Mouse (Mus musculus) large intestine, adult 2 months (tissue): ENCODE measurements around the gene Mrpl4. TPM values are rescaled to one million over a fixed set of nuclear protein-coding genes. Genes with fewer than 3 reads are reported as not detected.

ENCODE experiments used
- DNase-seq: peaks from one replicate; pipeline ENCODE4 v3.0.0-alpha.2; 2012; ENCODE audit warnings: low read depth, low spot score
- WGBS: fragments of 180-500 bp; shearing (Covaris S2); methylation state at CpG from one replicate; pipeline ENCODE4 v1.1.7; 2018; 5-methylcytosine and 5-hydroxymethylcytosine counted together
- polyA plus RNA-seq: library from polyadenylated mRNA; depleted of rRNA; stranded (reverse); fragments of >200 nt; gene quantifications from 2 replicates; pipeline ENCODE4 v1.2.3, GENCODE M21; 2012; rRNA removed

Mrpl4 gene
- polyA plus RNA-seq: 97.6 and 106 TPM in 2 replicates

GRCm38 (mm10) chr9:21002627-21003551 is at the start of gene Mrpl4:
TSS of gene Mrpl4 (plus strand) at chr9:21002738.
- under 1% methylated on average over 72 of the region's 72 CpGs for WGBS
- peak; percentile 44 for DNase-seq

GRCm38 (mm10) chr9:20956989-20957388 is 45.5 kb upstream of the Mrpl4 start:
- WGBS: 37% methylated on average over 3 of the region's 3 CpGs
- no peak for DNase-seq

GRCm38 (mm10) chr9:20959430-20959938 is 43.1 kb upstream of the Mrpl4 start, which contains the start of gene Dnmt1:
TSS of gene Dnmt1 (minus strand) at chr9:20959888.
- DNase-seq: no peak
- WGBS: 90% methylated on average over 2 of the region's 2 CpGs

- 61% methylated on average over 9 of the region's 9 CpGs for WGBS
- DNase-seq: no peak
Observed at GRCm38 (mm10) chr9:20961557-20961956, 41.0 kb upstream of the Mrpl4 start.

GRCm38 (mm10) chr9:20965606-20966005 is 36.9 kb upstream of the Mrpl4 start:
- 85% methylated on average over 4 of the region's 4 CpGs for WGBS
- DNase-seq: no peak

GRCm38 (mm10) chr9:20966008-20966407 is 36.5 kb upstream of the Mrpl4 start:
- 84% methylated on average over 3 of the region's 3 CpGs for WGBS
- no peak for DNase-seq

- WGBS: 74% methylated on average over 5 of the region's 5 CpGs
Observed at GRCm38 (mm10) chr9:20966747-20967146, 35.8 kb upstream of the Mrpl4 start.

GRCm38 (mm10) chr9:20971751-20972140 is 30.8 kb upstream of the Mrpl4 start:
- 63% methylated on average over 7 of the region's 7 CpGs for WGBS
- no peak for DNase-seq

More at GRCm38 (mm10) chr9:20966747-20967146, 35.8 kb upstream of the Mrpl4 start:
- no peak for DNase-seq

- no peak for DNase-seq
- 32% methylated on average over 28 of the region's 28 CpGs for WGBS
Observed at GRCm38 (mm10) chr9:20972141-20972992, 30.2 kb upstream of the Mrpl4 start.

GRCm38 (mm10) chr9:20973001-20973681 is 29.4 kb upstream of the Mrpl4 start:
- DNase-seq: no peak
- WGBS: 74% methylated on average over 4 of the region's 4 CpGs

GRCm38 (mm10) chr9:20973682-20974075 is 28.9 kb upstream of the Mrpl4 start:
- no peak for DNase-seq
- WGBS: 66% methylated on average over 6 of the region's 6 CpGs

GRCm38 (mm10) chr9:20975431-20976215 is 26.9 kb upstream of the Mrpl4 start:
- WGBS: 7% methylated on average over 45 of the region's 45 CpGs
- DNase-seq: no peak

GRCm38 (mm10) chr9:20976216-20976960 is 26.1 kb upstream of the Mrpl4 start, which contains the start of gene S1pr2:
TSS of gene S1pr2 (minus strand) at chr9:20976781.
- no peak for DNase-seq
- under 1% methylated on average over 47 of the region's 47 CpGs for WGBS

- 2% methylated on average over 4 of the region's 4 CpGs for WGBS
- no peak for DNase-seq
Observed at GRCm38 (mm10) chr9:20976961-20977689, 25.4 kb upstream of the Mrpl4 start.

- no peak for DNase-seq
- WGBS: 49% methylated on average over 10 of the region's 10 CpGs
Observed at GRCm38 (mm10) chr9:20978409-20979095, 24.0 kb upstream of the Mrpl4 start.

GRCm38 (mm10) chr9:20979181-20979580 is 23.4 kb upstream of the Mrpl4 start:
- WGBS: 67% methylated on average over 5 of the region's 5 CpGs
- no peak for DNase-seq

- 77% methylated on average over 7 of the region's 7 CpGs for WGBS
- DNase-seq: no peak
Observed at GRCm38 (mm10) chr9:20979769-20980168, 22.8 kb upstream of the Mrpl4 start.
